Mouse (Mus musculus) heart, adult 9 months (tissue): ENCODE results near the gene Gkn3.
A peak's percentile ranks its signal among the peaks of the same experiment; 100 is the strongest.

Experiments
- DNase-seq, 2 experiments: peaks; one replicate each; pipeline ENCODE4 v3.0.0; 2022; ENCODE audit warnings: low spot score in 2 of 2

Gkn3 gene

DNA sequence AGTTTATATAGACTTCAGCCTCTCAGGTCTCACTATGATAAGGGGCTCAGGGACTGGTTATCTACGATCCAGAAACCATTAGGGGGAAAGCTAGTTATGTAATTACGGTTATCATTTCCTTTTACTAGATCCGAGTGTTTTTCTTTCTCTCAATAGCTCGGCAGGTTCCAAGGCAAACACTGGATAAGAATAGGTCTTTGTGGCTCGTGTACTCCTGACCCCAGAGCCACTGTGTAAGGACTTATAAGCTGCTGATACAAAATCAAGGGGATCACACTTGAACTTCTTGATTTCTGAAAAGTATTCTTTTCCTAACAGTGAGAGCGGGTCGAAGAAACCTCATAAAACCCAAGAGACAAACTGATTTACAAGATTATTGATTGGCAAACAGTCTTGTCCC, at the start of gene Gkn3:
Gkn3 (minus strand) TSS at position 59 of the 400 bp plus-strand sequence.
- no peak for DNase-seq

- DNase-seq = no peak
Observed at GRCm38 (mm10) chr6:87436745-87437144, 48.0 kb upstream of the Gkn3 start.

- DNase-seq = no peak
Observed at GRCm38 (mm10) chr6:87435791-87436190, 47.1 kb upstream of the Gkn3 start.

GRCm38 (mm10) chr6:87428487-87429044, 39.8 kb upstream of the Gkn3 start, which contains the start of gene Bmp10:
TSS of gene Bmp10 (plus strand) at chr6:87428994.
- no peak for DNase-seq

GRCm38 (mm10) chr6:87427616-87428015, 38.9 kb upstream of the Gkn3 start:
- DNase-seq = no peak

DNA sequence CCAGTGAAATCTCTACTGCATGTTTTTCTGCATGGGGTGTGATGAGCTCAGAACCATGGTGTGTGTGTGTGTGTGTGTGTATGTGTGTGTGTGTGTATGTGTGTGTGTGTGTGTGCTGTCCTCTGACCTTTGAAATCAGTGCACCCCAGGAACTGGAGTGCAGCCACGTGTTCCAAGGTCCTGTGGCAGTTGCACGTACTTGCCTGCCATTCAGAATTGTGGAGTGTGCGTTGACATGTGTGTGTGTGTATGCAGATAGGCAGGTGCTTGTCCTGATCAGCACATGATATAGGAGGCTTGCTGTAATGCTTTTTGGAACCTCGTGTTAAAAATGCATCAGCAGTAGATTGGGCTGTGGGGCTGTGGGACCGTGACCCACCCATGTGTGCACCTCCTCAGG, 38.2 kb upstream of the Gkn3 start:
- no peak for DNase-seq

DNA sequence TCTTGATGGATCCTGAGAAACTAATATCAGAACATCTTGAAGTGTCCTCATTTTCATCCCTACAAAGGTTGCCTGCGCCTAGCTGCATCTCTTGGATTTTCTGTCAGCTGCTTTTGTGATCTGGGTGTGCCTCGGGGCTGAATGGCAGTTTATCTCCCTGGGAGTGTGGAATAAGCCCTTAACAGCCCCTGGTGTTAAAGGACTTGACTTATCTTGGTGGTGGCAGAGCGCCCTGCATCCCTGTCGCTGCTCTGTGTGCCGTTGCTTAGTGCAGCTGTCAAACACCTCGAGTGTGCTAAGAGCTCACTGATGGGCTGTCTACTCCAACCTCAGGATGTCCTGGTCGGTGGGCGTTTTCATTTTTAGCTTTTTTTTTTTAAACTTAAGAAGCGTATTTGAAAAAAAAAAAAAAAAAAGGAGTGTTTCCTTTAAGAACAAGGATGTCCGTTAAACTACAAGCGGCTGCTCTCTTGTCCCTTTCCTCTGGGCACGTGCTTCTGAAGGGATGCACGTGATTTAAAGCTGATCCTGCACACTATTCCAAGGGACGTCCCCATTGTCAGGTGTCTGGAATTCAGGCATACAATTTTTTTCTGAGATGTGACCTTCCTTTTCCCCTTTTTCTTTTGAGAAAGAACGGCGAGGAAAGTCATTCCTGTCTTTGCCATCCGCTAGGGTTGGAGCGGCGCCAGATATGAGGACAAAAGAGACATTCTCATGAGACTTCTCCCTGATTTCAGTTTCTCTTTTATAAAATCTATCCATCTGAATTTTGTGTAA, 35.5 kb upstream of the Gkn3 start:
- DNase-seq = peak; percentile 7 to 13

DNA sequence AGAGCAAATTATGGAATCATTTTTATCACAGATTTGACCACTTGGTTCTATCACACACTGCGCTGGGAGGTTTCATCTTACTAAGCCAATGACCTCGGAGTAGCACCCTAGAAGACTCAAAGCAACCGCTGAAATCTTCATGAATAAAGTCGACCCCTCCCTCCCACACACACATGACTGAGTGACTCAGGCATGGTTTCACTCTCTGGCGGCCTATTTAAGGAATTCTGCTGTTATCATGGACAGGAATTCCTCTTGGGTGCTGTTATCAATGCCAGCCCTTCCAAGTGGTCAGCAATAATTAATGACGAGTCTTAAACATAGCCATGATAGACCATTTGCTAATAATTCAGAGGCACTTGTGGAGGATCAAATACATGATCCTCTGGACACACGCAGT, 33.6 kb upstream of the Gkn3 start:
- no peak for DNase-seq

GRCm38 (mm10) chr6:87412011-87412410, 23.3 kb upstream of the Gkn3 start:
- no peak for DNase-seq

GRCm38 (mm10) chr6:87401456-87401855, 12.7 kb upstream of the Gkn3 start:
- DNase-seq = no peak

GRCm38 (mm10) chr6:87399886-87400566, 11.3 kb upstream of the Gkn3 start:
- no peak for DNase-seq

DNA sequence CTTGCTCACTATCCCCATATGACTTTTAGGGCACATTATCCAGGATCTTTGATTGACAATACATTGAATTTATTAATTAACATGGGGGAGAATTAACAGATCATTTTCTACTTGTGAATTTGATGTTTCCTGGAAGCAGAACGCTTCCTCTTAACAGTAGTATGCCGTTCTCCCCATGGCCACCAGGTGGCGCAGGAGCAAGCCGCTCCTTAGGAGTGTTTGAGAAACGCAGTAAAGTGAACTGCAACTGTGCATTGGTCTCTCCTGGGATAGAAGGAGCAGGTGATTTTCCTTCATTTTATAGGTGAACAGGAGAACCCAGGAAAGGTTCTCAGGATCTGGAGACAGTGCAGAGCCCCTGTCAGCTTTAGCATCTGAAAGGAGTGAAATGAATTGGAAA, 10.4 kb upstream of the Gkn3 start:
- peak in 1 of 2 experiments; percentile 43 for DNase-seq

DNA sequence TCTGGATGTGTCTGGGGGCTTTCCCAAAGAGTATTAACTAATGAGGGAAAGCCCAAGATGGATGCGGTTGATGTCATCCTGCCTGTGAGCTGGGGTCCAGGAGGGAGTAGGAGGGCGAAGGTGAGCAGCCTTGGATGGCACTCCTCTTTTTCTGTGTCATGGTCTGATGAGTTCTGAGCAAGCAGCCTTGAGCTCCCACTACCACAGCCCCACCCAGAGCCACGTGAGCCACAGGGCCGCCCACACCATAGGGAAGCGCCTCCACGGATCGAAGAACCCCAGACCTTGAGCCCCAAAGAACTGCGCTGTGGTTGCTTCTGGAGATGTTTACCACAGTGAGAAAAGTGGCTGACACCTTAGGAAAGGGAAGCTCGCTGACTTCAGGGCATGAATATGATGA, 6.0 kb upstream of the Gkn3 start:
- DNase-seq = no peak

DNA sequence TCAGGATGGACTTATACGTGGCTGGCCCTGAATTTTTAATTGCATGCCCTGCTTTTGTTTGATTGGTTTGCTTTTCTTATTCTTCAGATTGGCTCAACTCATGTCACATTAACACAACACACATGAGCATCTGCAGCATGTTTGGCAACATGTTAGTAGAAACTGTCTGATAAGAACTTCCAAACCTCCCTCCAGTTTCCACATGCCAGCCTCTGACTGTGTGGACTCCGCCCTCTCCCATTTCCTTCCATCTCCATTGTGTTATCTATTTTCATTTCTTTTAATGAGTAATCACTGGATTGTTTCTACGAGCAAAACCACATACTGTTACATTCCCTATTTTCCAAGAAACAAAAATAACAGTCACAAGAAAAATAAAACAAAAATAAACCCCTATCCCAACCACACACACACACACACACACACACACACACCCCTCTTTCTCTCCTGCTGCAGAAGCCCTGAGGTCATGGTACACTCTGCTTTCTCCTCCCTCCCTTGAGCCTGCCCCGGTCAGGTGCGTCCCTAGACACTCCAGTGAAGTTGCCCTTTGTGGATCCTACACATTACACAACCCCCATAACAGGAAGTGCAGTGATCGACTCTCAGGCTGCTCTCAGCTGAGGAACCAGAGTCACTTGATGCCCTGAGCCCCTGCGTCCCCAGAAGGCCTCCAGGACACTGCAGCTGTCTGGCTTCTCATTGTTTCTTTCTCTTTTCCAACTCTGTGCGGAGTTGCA, 4.9 kb upstream of the Gkn3 start:
- DNase-seq = no peak

- DNase-seq = no peak
Observed at GRCm38 (mm10) chr6:87389455-87389989, 787 bp upstream of the Gkn3 start.

- DNase-seq = no peak
Observed at GRCm38 (mm10) chr6:87386681-87387080, 2.1 kb downstream of the Gkn3 start.

DNA sequence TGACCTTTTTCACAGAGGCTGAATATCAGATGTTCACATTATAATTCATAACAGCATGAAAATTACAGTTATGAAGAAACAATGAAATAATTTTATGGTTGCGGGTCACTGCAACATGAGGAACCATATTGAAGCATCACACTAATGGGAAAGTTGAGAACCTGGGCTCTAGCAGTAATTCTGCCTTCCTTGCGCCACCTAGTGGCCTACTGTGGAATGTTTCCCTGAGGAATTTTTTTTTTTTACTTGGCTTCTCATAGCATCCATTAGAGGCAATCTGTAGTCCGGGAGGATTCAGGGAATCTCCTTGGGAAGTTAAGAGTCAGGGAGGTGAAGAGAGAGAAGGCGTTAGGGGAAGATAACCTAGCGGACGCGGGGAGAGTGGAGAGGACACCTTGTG, 2.5 kb downstream of the Gkn3 start:
- DNase-seq = peak; percentile 13 to 57

GRCm38 (mm10) chr6:87384761-87385160, 4.0 kb downstream of the Gkn3 start:
- DNase-seq = no peak

DNA sequence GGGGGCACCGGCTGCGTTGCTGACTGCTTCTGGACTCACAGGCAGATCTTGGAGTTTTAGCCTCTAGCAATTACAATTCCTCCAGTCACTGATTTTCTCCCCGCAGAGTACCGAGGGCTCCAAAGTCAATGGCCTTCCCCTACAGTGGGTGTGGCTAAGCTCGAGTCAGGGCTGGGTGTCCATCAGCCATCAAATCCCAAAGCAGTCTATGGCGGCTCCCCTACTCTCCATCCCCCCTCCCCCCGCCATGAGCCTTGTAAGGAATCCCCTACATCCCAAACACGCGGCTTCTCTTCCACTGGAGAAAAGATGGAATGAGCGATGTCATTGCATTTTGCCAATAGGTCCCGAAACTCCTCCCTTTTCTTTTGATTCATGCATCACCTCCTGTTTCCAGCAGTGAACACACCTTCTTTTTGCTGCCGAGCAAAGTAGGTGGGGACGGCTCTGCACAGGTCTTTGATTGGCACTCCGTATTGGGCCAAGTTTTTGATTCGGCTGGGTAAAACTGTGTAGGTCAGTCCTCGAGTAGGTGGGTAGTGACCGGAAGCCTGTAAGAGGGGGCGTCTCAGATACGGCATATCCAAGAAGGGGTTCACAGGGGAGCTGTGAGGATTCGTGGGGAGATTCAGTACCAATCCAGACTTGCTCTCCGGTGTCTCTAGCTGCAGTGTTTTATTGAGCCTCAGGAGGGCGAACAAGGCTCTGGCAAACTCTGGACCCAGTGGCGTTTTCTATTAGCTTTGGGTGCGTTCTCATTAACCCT, 4.6 kb downstream of the Gkn3 start:
- no peak for DNase-seq

GRCm38 (mm10) chr6:87373057-87373456, 15.7 kb downstream of the Gkn3 start, which contains the start of gene Gkn2:
TSS of gene Gkn2 (plus strand) at chr6:87373357.
- no peak for DNase-seq

DNA sequence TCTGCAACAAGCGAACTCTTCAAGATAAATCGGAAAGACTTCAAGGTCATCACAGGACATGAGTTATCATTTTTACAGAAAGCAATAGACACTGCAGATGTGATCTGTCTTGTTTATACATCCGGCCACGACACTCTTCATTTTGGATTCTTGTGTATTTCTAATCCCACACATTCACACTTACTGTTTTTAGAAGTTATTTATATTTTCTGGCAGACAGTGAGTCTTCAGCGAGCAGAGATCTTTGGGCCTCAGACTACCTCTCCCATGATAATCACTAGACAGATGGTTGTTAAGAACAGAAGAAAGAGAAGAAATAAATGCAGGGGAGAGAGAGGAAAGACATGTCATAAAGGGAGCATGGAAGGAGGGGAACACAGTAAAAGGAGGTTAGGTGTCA, 19.5 kb downstream of the Gkn3 start:
- no peak for DNase-seq
